Mouse (Mus musculus): ENCODE measurements around the gene Morn5. TPM values are rescaled to one million over a fixed set of nuclear protein-coding genes. Genes with fewer than 3 reads are reported as not detected.

Morn5 gene
- 2.4 and 2.7 TPM in 2 replicates for polyA plus RNA-seq (2021; fragmentation: Nextera tagmentation)
- long read RNA-seq, experiment 1, partial matches to known transcripts, result 0 of 1 reads
- long read RNA-seq, experiment 1, other reads (novel, unspliced or antisense), result 0 of 1 reads
- long read RNA-seq, experiment 2, partial matches to known transcripts, result 0 of 1 reads
- long read RNA-seq, experiment 2, other reads (novel, unspliced or antisense), result 0 of 1 reads

DNA sequence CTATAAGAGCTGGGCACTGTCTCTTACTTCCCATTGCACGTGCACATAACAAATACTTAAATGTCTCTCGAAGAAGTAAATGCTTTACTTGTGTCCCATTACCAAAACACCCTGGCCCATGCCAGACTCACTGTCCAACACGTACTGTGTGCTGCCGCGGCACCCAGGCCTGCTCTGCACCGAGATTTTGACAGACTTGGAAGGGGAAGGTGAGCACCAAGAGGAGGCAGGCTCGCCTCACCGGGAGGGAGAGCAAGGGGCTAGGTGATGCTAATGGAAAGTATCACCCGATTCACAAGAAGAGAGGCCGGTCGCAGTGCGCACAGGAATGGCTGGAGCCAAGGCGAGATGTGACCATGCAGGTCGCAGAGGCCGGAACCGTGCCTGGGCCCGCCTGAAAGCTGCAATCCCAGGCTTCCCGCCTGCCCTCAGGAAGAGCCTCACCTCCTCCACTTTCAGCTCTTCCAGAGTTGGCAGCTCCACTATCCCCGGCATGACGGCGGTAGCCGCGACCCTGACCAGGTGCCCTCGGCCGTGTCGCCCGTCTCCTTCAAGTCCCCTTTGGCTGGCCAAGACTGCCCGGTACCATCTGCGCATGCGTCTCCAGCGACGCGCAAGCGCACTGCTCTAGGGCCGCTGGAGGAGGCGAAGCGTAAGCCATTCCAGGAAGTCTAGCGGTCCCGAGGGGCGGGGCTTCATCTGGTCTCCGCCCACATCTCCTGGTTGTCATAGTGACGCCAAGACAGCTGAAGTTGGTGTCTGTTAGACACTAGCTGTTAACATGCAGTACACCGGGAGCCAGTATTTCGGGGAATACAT lies at the start of gene Morn5, which contains the start of gene Ndufa8:
Gene Morn5, plus strand, starts transcription at position 711 of the 819 bp plus-strand sequence.
Gene Ndufa8, minus strand, starts transcription at position 659 of the 819 bp plus-strand sequence.

DNA sequence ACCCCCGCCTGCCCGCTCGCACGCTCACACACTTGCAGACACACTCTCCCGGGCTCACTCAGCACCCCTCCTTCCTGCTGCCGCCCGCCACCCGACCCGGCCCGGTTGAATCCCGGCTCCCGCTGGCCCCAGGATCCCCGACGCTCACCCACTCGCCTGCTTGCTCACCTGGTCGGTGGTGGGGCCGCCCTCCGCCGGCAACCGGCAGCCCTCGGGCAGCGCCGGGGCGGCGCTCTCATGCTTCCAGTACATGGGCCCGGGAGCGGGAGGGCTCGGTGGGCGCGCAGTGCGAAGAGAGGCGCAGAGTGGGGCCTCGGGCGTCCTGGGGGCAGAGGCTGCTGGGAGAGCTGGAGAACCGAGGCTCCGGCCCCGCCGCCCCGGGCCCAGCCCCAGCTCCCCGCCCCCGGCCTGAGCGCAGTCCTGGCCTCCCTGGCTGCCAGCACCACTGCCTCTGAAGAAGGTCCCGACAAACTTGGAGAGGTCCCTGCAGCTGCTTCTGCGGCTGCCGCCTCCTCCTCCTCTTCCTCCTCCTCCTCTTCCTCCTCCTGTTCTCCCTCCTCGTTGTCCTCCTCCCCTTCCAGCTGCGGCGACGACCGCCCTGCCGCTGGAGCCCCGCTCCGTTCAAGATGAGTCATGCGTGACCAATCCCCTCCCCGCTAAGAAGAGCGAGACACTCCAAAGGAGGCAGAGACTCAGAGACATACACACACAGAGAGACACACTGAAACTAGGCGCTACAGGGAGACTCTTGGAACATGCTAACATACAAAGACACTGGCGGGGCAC lies 55.9 kb downstream of the Morn5 start, which contains the start of gene Lhx6:
Gene Lhx6, minus strand, starts transcription at position 453 of the 786 bp plus-strand sequence.

Other genes with a start within 250 kb of the Morn5 start
- 5.3 and 18.0 TPM in 2 replicates for gene Ttll11, start 69.5 kb upstream of the Morn5 start, polyA plus RNA-seq (2021; fragmentation: Nextera tagmentation)
- 414 and 527 TPM in 2 replicates for gene Ndufa8, start 52 bp upstream of the Morn5 start, polyA plus RNA-seq (2021; fragmentation: Nextera tagmentation)
- gene Lhx6, start 56.0 kb downstream of the Morn5 start, polyA plus RNA-seq (2021; fragmentation: Nextera tagmentation), result 4.3 TPM in 2 replicates
- gene Mrrf, start 86.9 kb downstream of the Morn5 start, polyA plus RNA-seq (2021; fragmentation: Nextera tagmentation), result 18.2 and 20.9 TPM in 2 replicates
- gene Rbm18, start 87.3 kb downstream of the Morn5 start, polyA plus RNA-seq (2021; fragmentation: Nextera tagmentation), result 30.2 and 38.8 TPM in 2 replicates
- gene Ptgs1, start 181.0 kb downstream of the Morn5 start, polyA plus RNA-seq (2021; fragmentation: Nextera tagmentation), result 13.2 and 14.0 TPM in 2 replicates

Measured in left cerebral cortex, adult 6 months (tissue).